Mouse (Mus musculus) T-helper 1 cell (primary cell): ENCODE data around the gene Bmp8b.
"Not testable (repeated sequence)": the region's sequence is repeated elsewhere in the genome, so short reads cannot be mapped to it uniquely, and the experiment has no call there.

ENCODE experiments used
- in situ Hi-C: fragments of 300-600 bp; cut with MboI, MseI; formaldehyde crosslinking; loops from one replicate; pipeline ENCODE4 v1.15.1; 2025; ENCODE audit warnings: high pct_unique_total_duplicates

Bmp8b gene

GRCm38 (mm10) chr4:123104651-123105450 lies at the start of gene Bmp8b:
Bmp8b (plus strand) TSS chr4:123105165.
- in situ Hi-C loops: no loop called here

DNA sequence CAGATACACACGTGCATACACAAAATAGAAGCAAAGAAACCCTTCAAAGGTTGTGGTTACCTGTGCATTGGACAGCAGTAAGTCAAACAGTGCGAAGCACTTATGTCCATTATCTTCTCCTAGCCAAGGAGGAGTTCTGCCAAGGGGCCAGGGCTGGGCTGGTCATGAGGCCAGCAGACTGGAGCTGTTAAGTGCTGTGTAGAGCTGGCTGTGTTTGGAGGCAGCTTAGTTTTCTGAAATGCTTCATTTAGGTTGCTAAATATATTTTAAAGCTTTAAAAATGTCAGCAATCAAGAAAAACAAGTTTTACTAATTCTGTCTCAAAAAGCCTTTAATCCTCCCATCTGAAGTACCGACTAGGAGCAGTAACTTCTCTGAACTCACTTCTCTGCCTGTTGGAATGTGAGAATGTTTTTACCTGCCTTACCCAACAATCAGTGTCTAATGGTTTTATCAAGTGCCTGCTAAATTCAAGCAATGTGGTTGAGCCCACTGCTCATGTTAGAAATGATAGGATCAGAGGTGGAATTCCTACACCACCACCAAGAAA lies 48.3 kb upstream of the Bmp8b start:
- in situ Hi-C loops: no loop called here

GRCm38 (mm10) chr4:123057957-123058356 lies 47.0 kb upstream of the Bmp8b start:
- in situ Hi-C loops: no loop called here

DNA sequence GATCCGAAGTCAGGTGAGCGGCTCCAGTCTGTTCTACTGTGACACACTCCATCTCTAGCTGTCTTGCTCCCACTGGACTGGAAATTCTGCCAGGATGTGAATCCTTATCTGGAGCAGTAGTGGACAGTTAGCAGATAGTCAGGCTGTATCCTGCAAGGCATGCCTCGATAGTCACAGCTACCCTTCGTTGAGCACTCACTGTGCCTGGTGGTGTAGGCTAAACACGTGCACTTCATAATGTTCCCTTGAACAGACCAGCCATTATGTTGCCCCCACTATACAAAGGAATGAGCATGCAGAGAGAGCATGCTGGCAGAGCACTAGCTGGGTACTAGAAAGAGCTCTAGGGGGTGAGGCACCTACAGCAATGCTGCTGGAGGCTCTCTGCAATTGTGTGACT lies 43.2 kb upstream of the Bmp8b start:
- in situ Hi-C loops: no loop called here

- in situ Hi-C loops: no loop called here
These were observed 36.3 kb upstream of the Bmp8b start for GRCm38 (mm10) chr4:123068646-123069045.

DNA sequence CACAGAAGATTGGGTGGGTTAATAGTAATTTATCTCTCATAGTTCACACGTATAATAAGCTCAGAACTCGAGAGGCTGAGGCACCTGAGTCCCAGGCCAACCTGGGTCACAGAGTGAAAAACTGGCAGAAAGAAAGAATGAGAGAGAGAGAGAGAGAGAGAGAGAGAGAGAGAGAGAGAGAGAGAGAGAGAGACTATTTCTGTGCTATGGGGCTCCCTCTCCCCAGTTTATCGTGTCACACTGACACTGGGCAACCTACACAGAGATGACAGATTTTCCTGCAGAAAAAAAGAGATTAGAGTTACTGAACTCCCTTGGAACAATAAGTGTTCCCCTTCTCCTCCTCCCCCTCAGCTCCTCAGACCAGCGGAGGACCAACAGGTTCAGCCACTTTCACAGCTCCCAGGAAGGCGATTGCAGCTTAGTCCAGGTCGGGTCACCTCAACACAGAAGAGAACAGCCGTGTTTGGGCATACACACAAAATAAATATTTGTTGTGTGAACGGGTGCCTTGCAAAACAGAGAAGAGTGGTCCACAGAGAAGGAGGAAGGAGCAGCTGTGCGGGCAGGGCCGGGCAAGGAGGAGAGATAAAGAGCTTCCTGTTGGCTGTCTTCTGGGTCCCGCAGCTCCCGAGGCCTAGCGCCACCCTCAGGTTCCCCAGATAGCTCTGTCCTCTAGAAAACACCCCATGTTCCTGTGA lies 33.5 kb upstream of the Bmp8b start:
- in situ Hi-C loops: no loop called here

DNA sequence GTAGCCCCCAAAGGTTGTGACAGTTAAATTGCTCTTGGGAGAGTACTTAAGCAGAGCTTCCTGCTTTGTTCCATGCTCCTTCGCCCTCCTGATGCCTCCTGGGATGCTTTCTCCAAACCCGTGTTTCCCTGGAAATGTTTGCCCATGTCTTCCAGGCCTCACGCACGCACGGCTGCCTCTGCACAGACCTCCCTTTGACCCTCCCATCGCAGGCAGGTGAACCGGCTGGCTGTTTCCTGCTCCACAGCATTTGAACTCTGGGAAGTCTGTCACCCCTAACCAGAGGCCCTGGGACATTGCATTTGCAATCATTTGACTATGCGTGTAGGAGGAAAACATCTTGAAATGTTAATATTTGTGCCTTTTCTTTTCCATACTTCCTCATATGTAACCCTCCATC lies 28.0 kb upstream of the Bmp8b start:
- in situ Hi-C loops: loop anchor here (25.0 kb wide), 1 partner anchor 1865 kb away; the partner anchor contains the start of gene Rlf

DNA sequence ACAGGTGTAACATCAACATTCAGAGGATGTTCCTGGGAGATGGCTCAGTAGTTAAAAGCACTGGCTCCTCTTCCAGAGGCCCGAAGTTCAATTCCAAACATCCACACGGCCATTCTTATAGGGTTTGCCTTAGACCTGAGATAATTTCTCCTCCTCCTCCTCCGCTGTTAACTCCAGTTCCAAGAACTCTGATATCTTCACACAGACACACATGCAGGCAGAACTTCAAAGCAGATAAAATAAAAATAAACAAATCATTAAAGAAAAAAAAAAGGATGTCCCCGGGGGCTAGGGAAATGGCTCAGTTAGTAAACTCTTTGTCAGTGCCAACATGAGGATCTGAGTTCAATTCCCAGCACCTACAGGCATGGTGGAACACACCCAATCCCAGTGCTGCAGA lies 26.7 kb upstream of the Bmp8b start:
- in situ Hi-C loops: loop anchor here (25.0 kb wide), 1 partner anchor 1866 kb away; the partner anchor contains the start of gene Rlf

DNA sequence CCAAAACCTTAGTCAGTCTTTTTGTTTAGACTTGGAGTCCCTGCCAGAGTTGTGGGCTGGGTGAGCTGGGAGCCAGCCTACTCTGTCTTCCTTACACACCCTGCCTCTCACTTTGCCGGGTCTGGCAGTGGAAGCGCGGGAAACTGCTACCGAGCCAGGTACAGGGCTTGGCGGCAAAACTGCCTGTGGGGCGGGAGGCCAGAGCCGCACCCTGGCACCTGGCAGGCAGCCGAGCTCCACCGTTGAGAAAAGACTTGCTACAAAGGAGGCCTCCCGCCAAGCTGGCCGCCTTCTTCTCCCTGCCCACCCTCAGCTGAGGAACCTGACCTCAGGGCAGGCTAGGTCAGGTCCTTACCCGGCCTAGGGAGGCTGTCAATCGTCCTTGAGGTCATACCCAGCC lies 24.2 kb upstream of the Bmp8b start:
- in situ Hi-C loops: loop anchor here (5.0 to 25.0 kb wide), 4 partner anchors 78 to 1868 kb away; partner anchors contain the start of gene Rlf

DNA sequence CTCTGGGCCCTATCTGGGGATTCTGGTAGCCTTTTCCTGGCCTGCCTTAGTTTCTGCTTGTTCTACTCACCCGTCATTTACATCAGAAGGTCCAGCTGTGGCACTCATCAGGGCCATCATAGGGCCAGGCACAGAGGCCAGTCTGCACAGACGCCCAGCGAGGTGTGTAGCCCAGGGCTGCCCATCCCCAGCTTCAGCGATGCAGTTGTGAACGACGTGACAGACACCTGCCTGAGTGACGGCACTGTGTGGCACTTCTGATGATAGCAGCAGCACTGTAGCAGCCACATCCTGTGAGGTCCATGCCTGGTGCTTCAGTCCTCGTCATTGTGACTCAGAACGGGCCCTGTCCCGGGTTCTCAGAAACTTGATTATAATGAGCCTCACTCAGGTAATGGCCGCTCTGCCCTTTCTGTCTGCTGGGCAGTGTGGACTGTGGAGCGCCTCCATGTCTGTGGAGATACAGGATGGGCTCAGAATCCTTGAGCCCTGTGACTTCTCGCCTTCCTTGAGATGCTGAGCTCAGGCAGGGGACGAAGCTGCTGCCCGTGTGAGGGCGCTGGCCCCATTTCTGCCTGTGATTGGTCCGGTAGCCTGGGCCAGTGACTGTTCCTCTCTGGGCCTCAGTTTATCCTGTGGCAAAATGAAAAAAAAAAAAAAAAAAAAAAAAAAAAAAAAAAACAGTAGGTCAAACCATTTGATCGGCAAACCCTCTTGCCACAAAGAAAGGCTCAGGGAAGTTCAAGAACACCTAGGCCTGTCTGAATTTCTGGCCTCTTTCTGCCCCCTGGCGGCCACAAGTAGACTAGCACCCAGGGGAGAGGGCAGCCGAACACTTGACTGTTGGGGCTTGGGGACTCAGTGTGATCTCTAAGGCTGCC lies 22.4 kb upstream of the Bmp8b start:
- in situ Hi-C loops: loop anchor here (5.0 to 25.0 kb wide), 4 partner anchors 80 to 1870 kb away; partner anchors contain the start of gene Rlf

DNA sequence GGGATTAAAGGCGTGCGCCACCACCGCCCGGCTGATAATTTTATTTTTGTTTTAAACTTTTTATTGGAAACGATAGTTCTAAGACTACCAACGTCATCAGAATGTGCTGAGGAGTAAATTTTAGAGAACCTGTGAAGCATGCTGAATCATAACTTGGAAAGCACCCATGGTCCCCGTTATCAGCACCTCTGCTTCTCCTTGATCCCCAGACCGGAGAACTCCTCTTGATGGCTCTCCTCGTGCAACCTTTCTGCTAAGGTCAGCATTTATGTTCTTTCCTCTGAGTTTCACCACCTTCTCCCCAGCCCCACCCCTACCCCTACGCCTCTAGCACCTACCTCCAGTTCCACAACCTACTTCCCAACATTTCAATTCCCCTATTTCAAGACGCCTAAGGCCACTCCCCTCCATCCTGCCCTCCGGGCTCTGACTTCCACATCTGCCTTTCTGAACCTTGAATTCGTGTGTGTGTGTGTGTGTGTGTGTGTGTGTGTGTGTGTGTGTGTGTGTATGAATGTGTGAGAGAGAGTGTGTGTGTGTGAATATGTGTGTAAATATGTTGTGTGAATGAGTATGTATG lies 21.6 kb upstream of the Bmp8b start:
- in situ Hi-C loops: loop anchor here (5.0 to 25.0 kb wide), 4 partner anchors 81 to 1871 kb away; partner anchors contain the start of gene Rlf

GRCm38 (mm10) chr4:123085290-123085689 lies 19.7 kb upstream of the Bmp8b start:
- in situ Hi-C loops: loop anchor here (10.0 to 25.0 kb wide), 2 partner anchors 280 to 1873 kb away; partner anchors contain the start of gene Rlf

GRCm38 (mm10) chr4:123086381-123086780 lies 18.6 kb upstream of the Bmp8b start:
- in situ Hi-C loops: loop anchor here (10.0 to 25.0 kb wide), 2 partner anchors 282 to 1874 kb away; partner anchors contain the start of gene Rlf

- in situ Hi-C loops: loop anchor here (25.0 kb wide), 1 partner anchor 1880 kb away; the partner anchor contains the start of gene Rlf
These were observed 12.3 kb upstream of the Bmp8b start for GRCm38 (mm10) chr4:123092621-123093020.

DNA sequence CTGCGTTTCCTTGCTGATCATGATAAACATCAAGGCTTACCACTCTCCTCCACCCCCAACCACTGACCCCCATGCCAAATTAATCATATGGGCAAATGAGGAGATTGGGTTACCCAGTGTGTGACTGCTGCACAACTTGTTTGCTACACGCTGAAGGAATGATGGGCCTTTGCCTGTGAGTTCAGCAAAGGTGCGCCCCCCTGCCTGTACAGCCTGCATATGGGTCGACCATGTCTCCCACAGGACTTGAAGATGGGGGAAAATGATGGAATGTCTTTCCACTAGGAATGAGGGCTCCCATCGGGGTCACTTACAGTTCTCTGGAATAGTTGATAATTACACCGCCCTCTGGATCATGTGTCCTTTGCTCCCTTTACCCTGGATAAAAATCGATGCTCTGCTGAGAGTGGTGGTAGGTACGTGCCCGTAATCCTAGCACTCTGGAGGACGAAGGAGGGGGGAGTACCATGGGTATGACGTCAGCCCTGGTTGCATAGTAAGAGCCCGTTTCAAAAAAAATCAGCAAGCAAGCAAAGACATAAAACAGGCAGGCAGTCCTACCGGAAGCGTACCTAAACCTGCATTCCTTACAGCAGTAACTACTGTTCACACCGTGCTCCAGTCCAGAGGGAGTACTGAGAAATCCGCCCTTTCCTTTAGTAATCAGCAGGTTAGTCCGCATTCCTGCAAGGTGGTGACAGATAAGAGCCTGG lies 11.7 kb upstream of the Bmp8b start:
- in situ Hi-C loops: loop anchor here (25.0 kb wide), 1 partner anchor 1881 kb away; the partner anchor contains the start of gene Rlf

- in situ Hi-C loops: loop anchor here (25.0 kb wide), 1 partner anchor 1882 kb away; the partner anchor contains the start of gene Rlf
These were observed 11.1 kb upstream of the Bmp8b start for GRCm38 (mm10) chr4:123093869-123094268.

GRCm38 (mm10) chr4:123105451-123105790 lies 456 bp downstream of the Bmp8b start:
- in situ Hi-C loops: no loop called here

DNA sequence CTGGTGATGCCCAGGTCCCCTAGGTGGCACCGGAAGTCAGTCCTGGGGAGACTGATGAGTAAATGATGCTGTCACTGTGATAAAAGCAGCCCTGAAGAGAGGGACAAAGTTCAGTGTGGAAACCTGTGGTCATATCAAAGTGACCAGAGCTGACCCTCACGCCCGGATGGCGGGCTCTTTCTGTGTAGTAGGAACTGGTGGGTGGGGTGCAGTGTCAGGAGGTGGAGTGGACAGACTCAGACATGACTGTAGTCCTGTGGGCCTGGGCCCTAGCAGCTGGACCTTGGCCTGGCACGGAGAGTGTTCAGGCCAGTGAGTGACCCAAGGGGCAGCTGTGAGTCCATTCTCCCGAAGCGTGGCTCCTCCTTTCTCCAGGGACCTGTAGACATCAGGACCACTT lies 964 bp downstream of the Bmp8b start:
- in situ Hi-C loops: not testable (repeated sequence)

- in situ Hi-C loops: no loop called here
These were observed 1.9 kb downstream of the Bmp8b start for GRCm38 (mm10) chr4:123106864-123107263.

DNA sequence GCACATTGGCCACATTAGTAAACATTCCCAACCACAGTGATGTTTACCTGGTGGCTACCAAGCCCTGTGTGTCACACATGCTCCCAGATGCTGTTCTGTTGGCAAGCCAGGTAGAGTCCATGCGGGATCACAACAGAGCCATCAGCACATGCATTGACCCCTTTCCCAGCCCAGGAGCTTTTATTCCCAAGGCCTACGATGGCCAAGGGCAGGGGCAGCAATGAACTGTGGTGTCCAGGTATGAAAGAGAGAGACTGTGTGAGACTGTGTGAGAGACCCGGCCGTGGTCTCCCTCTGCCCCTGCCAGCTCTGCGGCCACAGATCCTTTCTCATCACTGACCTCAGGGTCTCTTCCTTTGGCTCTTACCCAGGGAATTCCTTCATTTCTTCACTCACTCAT lies 3.1 kb downstream of the Bmp8b start:
- in situ Hi-C loops: no loop called here
